Mouse (Mus musculus) thymus, postnatal 36 days (tissue): Measurements from ENCODE around the gene Tex101.
"Not testable (repeated sequence)": the region's sequence is repeated elsewhere in the genome, so short reads cannot be mapped to it uniquely, and the experiment has no call there.

Experiments
- DNase-seq, 2 experiments: peaks; one replicate each; pipeline ENCODE4 v3.0.0; 2022; ENCODE audit warnings: mixed read lengths in 2 of 2

The Tex101 gene

GRCm38 (mm10) chr7:24676575-24676974 is at the start of gene Tex101:
Gene Tex101, minus strand, starts transcription at chr7:24676675.
- no peak for DNase-seq

GRCm38 (mm10) chr7:24715039-24715438 is 38.6 kb upstream of the Tex101 start:
- DNase-seq: no peak

GRCm38 (mm10) chr7:24708832-24709292 is 32.4 kb upstream of the Tex101 start, which contains the start of gene BC049730:
Gene BC049730, plus strand, starts transcription at chr7:24709242.
- DNase-seq: no peak

- DNase-seq: not testable (repeated sequence)
Measured at GRCm38 (mm10) chr7:24702841-24703240, 26.4 kb upstream of the Tex101 start.

GRCm38 (mm10) chr7:24697891-24698290 is 21.4 kb upstream of the Tex101 start:
- DNase-seq: not testable (repeated sequence)

GRCm38 (mm10) chr7:24692693-24693092 is 16.2 kb upstream of the Tex101 start:
- not testable (repeated sequence) for DNase-seq

- not testable (repeated sequence) for DNase-seq
Measured at GRCm38 (mm10) chr7:24687519-24687918, 11.0 kb upstream of the Tex101 start.

GRCm38 (mm10) chr7:24684121-24684520 is 7.6 kb upstream of the Tex101 start:
- peak; percentile 30 to 31 for DNase-seq

GRCm38 (mm10) chr7:24671944-24672439 is 4.5 kb downstream of the Tex101 start:
- no peak for DNase-seq

GRCm38 (mm10) chr7:24664959-24665358 is 11.5 kb downstream of the Tex101 start:
- no peak for DNase-seq

- no peak for DNase-seq
Measured at GRCm38 (mm10) chr7:24664301-24664700, 12.2 kb downstream of the Tex101 start.

GRCm38 (mm10) chr7:24662575-24662974 is 13.9 kb downstream of the Tex101 start:
- DNase-seq: peak; percentile 83 to 84

- DNase-seq: peak; percentile 44 to 60
Measured at GRCm38 (mm10) chr7:24661118-24661904, 15.2 kb downstream of the Tex101 start.

- no peak for DNase-seq
Measured at GRCm38 (mm10) chr7:24659737-24660357, 16.6 kb downstream of the Tex101 start.

- peak; percentile 61 to 64 for DNase-seq
Measured at GRCm38 (mm10) chr7:24653681-24654080, 22.8 kb downstream of the Tex101 start.

- no peak for DNase-seq
Measured at GRCm38 (mm10) chr7:24646486-24646885, 30.0 kb downstream of the Tex101 start.

- DNase-seq: no peak
Measured at GRCm38 (mm10) chr7:24644996-24645395, 31.5 kb downstream of the Tex101 start.

GRCm38 (mm10) chr7:24644492-24644891 is 32.0 kb downstream of the Tex101 start:
- no peak for DNase-seq

- DNase-seq: peak; percentile 68 to 71
Measured at GRCm38 (mm10) chr7:24642491-24642890, 34.0 kb downstream of the Tex101 start.

GRCm38 (mm10) chr7:24640450-24640849 is 36.0 kb downstream of the Tex101 start:
- DNase-seq: no peak

- no peak for DNase-seq
Measured at GRCm38 (mm10) chr7:24638026-24638856, 38.2 kb downstream of the Tex101 start.

GRCm38 (mm10) chr7:24637046-24637445 is 39.4 kb downstream of the Tex101 start:
- DNase-seq: no peak

- no peak for DNase-seq
Measured at GRCm38 (mm10) chr7:24636264-24636663, 40.2 kb downstream of the Tex101 start, which contains the start of gene Lypd3. Gene Lypd3, plus strand, starts transcription at chr7:24636550.
